Mouse (Mus musculus) erythroid progenitor cell, adult 5-6 weeks (primary cell): ENCODE results near the gene Spock1. TPM values are rescaled to one million over a fixed set of nuclear protein-coding genes. Genes with fewer than 3 reads are reported as not detected.
"Not testable (repeated sequence)": the region's sequence is repeated elsewhere in the genome, so short reads cannot be mapped to it uniquely, and the experiment has no call there.

ENCODE experiments used
- ATAC-seq: replicated peaks from 2 replicates; pipeline ENCODE4 v1.8.0; 2016; ENCODE audit warnings: moderate number of reproducible peaks, mild to moderate bottlenecking, moderate TSS enrichment, inconsistent platforms; ENCODE audit not compliant: poor library complexity, low FRiP score, severe bottlenecking
- total RNA-seq, 2 experiments: library from RNA; stranded (forward) in 1 of 2; stranded (reverse) in 1 of 2; fragments of 150-400 nt in 1 of 2; fragments of 186-747, 209-891 nt in 1 of 2; gene quantifications; 2 replicates each; pipeline versions ENCODE4 v1.2.3 to v1.2.4; 2015 to 2017; ENCODE audit warnings: low replicate concordance in 2 of 2

Gene Spock1
- total RNA-seq, 2 experiments from 2014 or later: not detected

- ATAC-seq: no peak
Observed at GRCm38 (mm10) chr13:57630532-57630931, 277.6 kb downstream of the Spock1 start.

GRCm38 (mm10) chr13:57628218-57628617, 279.9 kb downstream of the Spock1 start:
- ATAC-seq: no peak

- no peak for ATAC-seq
Observed at GRCm38 (mm10) chr13:57626434-57626833, 281.7 kb downstream of the Spock1 start.

- no peak for ATAC-seq
Observed at GRCm38 (mm10) chr13:57623909-57624481, 284.1 kb downstream of the Spock1 start.

GRCm38 (mm10) chr13:57619079-57619768, 288.9 kb downstream of the Spock1 start:
- ATAC-seq: no peak

GRCm38 (mm10) chr13:57611326-57612171, 296.6 kb downstream of the Spock1 start:
- ATAC-seq: no peak

GRCm38 (mm10) chr13:57609946-57610345, 298.2 kb downstream of the Spock1 start:
- ATAC-seq: no peak

GRCm38 (mm10) chr13:57604437-57604836, 303.7 kb downstream of the Spock1 start:
- no peak for ATAC-seq

GRCm38 (mm10) chr13:57603226-57603625, 304.9 kb downstream of the Spock1 start:
- ATAC-seq: no peak

GRCm38 (mm10) chr13:57595761-57596051, 312.4 kb downstream of the Spock1 start:
- no peak for ATAC-seq

GRCm38 (mm10) chr13:57595032-57595760, 312.9 kb downstream of the Spock1 start:
- ATAC-seq: no peak

GRCm38 (mm10) chr13:57589338-57589914, 318.7 kb downstream of the Spock1 start:
- not testable (repeated sequence) for ATAC-seq

- no peak for ATAC-seq
Observed at GRCm38 (mm10) chr13:57588558-57589273, 319.4 kb downstream of the Spock1 start.

- ATAC-seq: no peak
Observed at GRCm38 (mm10) chr13:57585131-57585530, 323.0 kb downstream of the Spock1 start.

- no peak for ATAC-seq
Observed at GRCm38 (mm10) chr13:57582314-57582976, 325.7 kb downstream of the Spock1 start.

- no peak for ATAC-seq
Observed at GRCm38 (mm10) chr13:57577541-57578244, 330.4 kb downstream of the Spock1 start.

GRCm38 (mm10) chr13:57573501-57573900, 334.6 kb downstream of the Spock1 start:
- ATAC-seq: no peak

- ATAC-seq: no peak
Observed at GRCm38 (mm10) chr13:57568404-57568803, 339.7 kb downstream of the Spock1 start.
